Comparison of ENCODE assay signal across 26 mouse cellular contexts in the genomic region with DNA sequence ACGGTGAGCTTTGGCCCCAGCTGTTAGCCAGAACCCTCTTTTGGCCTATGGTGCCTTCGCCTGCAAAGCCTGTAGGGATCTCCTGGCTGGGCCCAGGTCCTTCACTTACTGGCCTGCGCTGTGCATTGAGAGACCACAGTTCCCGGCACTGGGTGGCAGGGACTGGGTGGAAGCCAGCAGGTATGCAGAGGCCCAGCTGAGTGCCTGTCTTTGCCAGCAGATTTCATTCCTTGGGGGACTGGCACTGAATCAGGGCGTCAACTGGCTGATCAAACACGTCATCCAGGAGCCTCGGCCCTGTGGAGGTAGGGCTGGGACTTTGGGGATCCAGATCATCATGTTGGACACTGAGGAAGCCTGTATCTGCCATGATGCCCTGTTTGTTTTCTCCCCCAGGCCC. TPM values are rescaled to one million over a fixed set of nuclear protein-coding genes. Genes with fewer than 3 reads are reported as not detected.
DNase-seq lines count a peak whose midpoint lies in the region; ATAC-seq and TF ChIP-seq lines count a peak whose summit lies in the region.
"Had no signal": no experiment of that assay in that cellular context is flagged by ENCODE, and none has a peak within 500 bp of the region (broad histone marks: within the 10 kb centered on the region; RNA-seq: fewer than 3 reads in every experiment).

No protein-coding gene starts in this region.

- no peak overlapping the region for H3K4me2 ChIP-seq in embryonic facial prominence, embryonic 14.5 days (ENCODE audit: low read depth, low read length)
- H3K4me2 ChIP-seq in lung, postnatal 0 days (replicated peaks; ENCODE audit: low read depth, low read length): no peak overlapping the region
- H3K4me2 ChIP-seq: embryonic facial prominence, embryonic 13.5 days; heart, embryonic 15.5 days; hindbrain, embryonic 12.5 days; liver, embryonic 15.5 days; midbrain, embryonic 13.5 days; neural tube, embryonic 13.5 days had no signal

- TF ChIP-seq EP300 in lung, postnatal 0 days (IDR thresholded peaks at IDR 0.05): no peak

- H3K4me1 ChIP-seq in embryonic facial prominence, embryonic 14.5 days (ENCODE audit: control insufficient read depth, insufficient read depth, low read length): peaks cover 6% of the 10 kb centered on the region; the same call in 1 of the 2 replicates
- peaks cover 56% of the 10 kb centered on the region for H3K4me1 ChIP-seq in embryonic facial prominence, embryonic 10.5 days
- H3K4me1 ChIP-seq in lung, postnatal 0 days (ENCODE audit: insufficient read depth, low read depth, low read length): peaks cover 16% of the 10 kb centered on the region
- peaks cover 46% of the 10 kb centered on the region for H3K4me1 ChIP-seq in heart, embryonic 10.5 days

- 88% methylated on average over 7 of the region's 7 CpGs for WGBS in embryonic facial prominence, embryonic 14.5 days
- WGBS in embryonic facial prominence, embryonic 10.5 days: 91% methylated on average over 7 of the region's 7 CpGs
- WGBS in lung, postnatal 0 days: 74% methylated on average over 7 of the region's 7 CpGs
- WGBS in macrophage (ENCODE audit: missing documents): 91% methylated on average over 7 of the region's 7 CpGs
- WGBS in heart, embryonic 10.5 days: 88% methylated on average over 7 of the region's 7 CpGs

- H3K27ac ChIP-seq in embryonic facial prominence, embryonic 14.5 days (replicated peaks; ENCODE audit: low read depth, low read length): no peak overlapping the region
- H3K27ac ChIP-seq in embryonic facial prominence, embryonic 10.5 days (replicated peaks): no peak overlapping the region
- peak overlapping the region; percentile 54 for H3K27ac ChIP-seq in lung, postnatal 0 days (ENCODE audit: low read length)
- peak overlapping the region; percentile 19; the same call in 1 of the 2 replicates for H3K27ac ChIP-seq in macrophage
- H3K27ac ChIP-seq in heart, embryonic 10.5 days: no peak overlapping the region
- H3K27ac ChIP-seq: embryonic facial prominence, embryonic 13.5 days; heart, embryonic 15.5 days; hindbrain, embryonic 12.5 days; hindbrain, postnatal 0 days; liver, embryonic 15.5 days; midbrain, embryonic 13.5 days; neural tube, embryonic 13.5 days had no signal

- DNase-seq in embryonic facial prominence, embryonic 14.5 days (ENCODE audit: low spot score): no peak
- DNase-seq in embryonic facial prominence, embryonic 10.5 days (ENCODE audit: low spot score): no peak
- DNase-seq in lung, postnatal 0 days (ENCODE audit: low spot score): peak; percentile 21
- DNase-seq in lung, postnatal 14 days: no peak
- no peak for DNase-seq in heart, embryonic 10.5 days (ENCODE audit: low spot score)
- no peak for DNase-seq in layer of hippocampus, adult 9-10 months (ENCODE audit: low spot score)
- DNase-seq: adrenal gland, adult 2 months; cerebellum, adult 11-12 months; cerebellum, postnatal 25 days; heart, postnatal 36 days; kidney, adult 11 months; kidney, postnatal 14 days; liver; thymus, postnatal 14 days had no signal

- H3K4me3 ChIP-seq in embryonic facial prominence, embryonic 14.5 days (ENCODE audit: low read depth, low read length): no peak overlapping the region
- no peak overlapping the region for H3K4me3 ChIP-seq in embryonic facial prominence, embryonic 10.5 days
- H3K4me3 ChIP-seq in lung, postnatal 0 days (ENCODE audit: low read depth, low read length): no peak overlapping the region
- H3K4me3 ChIP-seq in macrophage (ENCODE audit: inconsistent target): no peak overlapping the region
- H3K4me3 ChIP-seq in heart, embryonic 10.5 days: no peak overlapping the region
- H3K4me3 ChIP-seq: embryonic facial prominence, embryonic 13.5 days; erythroblast, embryonic 14.5 days; heart, embryonic 15.5 days; hindbrain, embryonic 12.5 days; liver, embryonic 15.5 days; midbrain, embryonic 13.5 days; neural tube, embryonic 13.5 days had no signal

- H3K79me2 ChIP-seq in macrophage (ENCODE audit: inconsistent target): peaks cover 32% of the 10 kb centered on the region

- no peak for TF ChIP-seq CTCF in lung, postnatal 0 days (IDR thresholded peaks at IDR 0.05)

- H3K9me3 ChIP-seq in embryonic facial prominence, embryonic 14.5 days (ENCODE audit: control insufficient read depth, low read length): no peaks in the 10 kb centered on the region
- no peaks in the 10 kb centered on the region for H3K9me3 ChIP-seq in embryonic facial prominence, embryonic 10.5 days
- H3K9me3 ChIP-seq in lung, postnatal 0 days (ENCODE audit: low read length): no peaks in the 10 kb centered on the region
- H3K9me3 ChIP-seq in heart, embryonic 10.5 days: no peaks in the 10 kb centered on the region
- H3K9me3 ChIP-seq: embryonic facial prominence, embryonic 13.5 days; heart, embryonic 15.5 days; hindbrain, embryonic 12.5 days; liver, embryonic 15.5 days; midbrain, embryonic 13.5 days; neural tube, embryonic 13.5 days had no signal

- peaks cover 44% of the 10 kb centered on the region for H3K36me3 ChIP-seq in embryonic facial prominence, embryonic 14.5 days (ENCODE audit: control insufficient read depth, insufficient read depth, low read length)
- H3K36me3 ChIP-seq in embryonic facial prominence, embryonic 10.5 days (replicated peaks): peaks cover 65% of the 10 kb centered on the region
- 0 out of 2 replicates have a peak, but pooled peaks cover 19% of the 10 kb centered on the region for H3K36me3 ChIP-seq in lung, postnatal 0 days (ENCODE audit: insufficient read depth, low read length)
- peaks cover 43% of the 10 kb centered on the region; the same call in 1 of the 2 replicates for H3K36me3 ChIP-seq in macrophage (ENCODE audit: inconsistent target)
- H3K36me3 ChIP-seq in heart, embryonic 10.5 days: peaks cover 57% of the 10 kb centered on the region

- H3K9ac ChIP-seq in embryonic facial prominence, embryonic 14.5 days (ENCODE audit: low read depth, low read length): peak overlapping the region; percentile 25; the same call in 1 of the 2 replicates
- no peak overlapping the region for H3K9ac ChIP-seq in lung, postnatal 0 days (replicated peaks; ENCODE audit: low read depth)
- H3K9ac ChIP-seq: heart, embryonic 15.5 days; hindbrain, embryonic 12.5 days; liver, embryonic 15.5 days; midbrain, embryonic 13.5 days; neural tube, embryonic 13.5 days had no signal

- H3K27me3 ChIP-seq in embryonic facial prominence, embryonic 14.5 days (replicated peaks; ENCODE audit: control insufficient read depth, insufficient read depth, low read length): no peaks in the 10 kb centered on the region
- no peaks in the 10 kb centered on the region for H3K27me3 ChIP-seq in embryonic facial prominence, embryonic 10.5 days (replicated peaks; ENCODE audit: low read depth, poor library complexity, severe bottlenecking)
- H3K27me3 ChIP-seq in lung, postnatal 0 days (replicated peaks; ENCODE audit: insufficient read depth, low read length): no peaks in the 10 kb centered on the region
- H3K27me3 ChIP-seq in heart, embryonic 10.5 days (ENCODE audit: insufficient read depth, poor library complexity, severe bottlenecking): no peaks in the 10 kb centered on the region
- H3K27me3 ChIP-seq: embryonic facial prominence, embryonic 13.5 days; heart, embryonic 15.5 days; hindbrain, embryonic 12.5 days; liver, embryonic 15.5 days; neural tube, embryonic 13.5 days had no signal

- ATAC-seq in embryonic facial prominence, embryonic 14.5 days (ENCODE audit: low read depth): no peak
- ATAC-seq in lung, postnatal 0 days: no peak
- ATAC-seq: activated CD4-positive, CD25-positive, alpha-beta regulatory T cell, adult 4 months; CD4-positive, CD25-positive, alpha-beta regulatory T cell, adult 4 months; forebrain, embryonic 16.5 days; hindbrain, postnatal 0 days; midbrain, embryonic 13.5 days had no signal

RNA-seq across cellular contexts. Expression of a gene that starts 3.7 kb away (rescaled TPM):
- polyA plus RNA-seq in embryonic facial prominence, embryonic 14.5 days (2014; fragmentation: Nextera tagmentation; extraction: Ambion mirVana): 28.5 and 29.0 TPM in 2 replicates
- 46.2 and 47.9 TPM in 2 replicates for polyA plus RNA-seq in embryonic facial prominence, embryonic 10.5 days (2016; fragmentation: Nextera tagmentation; extraction: Ambion mirVana)
- polyA plus RNA-seq in lung, postnatal 0 days (2015; fragmentation: Nextera tagmentation; extraction: Ambion mirVana): 25.0 and 26.1 TPM in 2 replicates
- 10 to 100 TPM in 17 of 26 experiments, 1 to 10 TPM in 9; 2.1 to 42.4 (median 19.5) TPM for total RNA-seq in macrophage (2018; cell fraction: chromatin; rRNA removed)
- total RNA-seq in macrophage (2018; cell fraction: cytosol; rRNA removed): 10 to 100 TPM in 23 of 26 experiments, 1 to 10 TPM in 3; 5.4 to 23.8 (median 16.5) TPM
- total RNA-seq in macrophage (2018; cell fraction: nucleus; rRNA removed): 10 to 100 TPM in 23 of 26 experiments, 1 to 10 TPM in 3; 4.6 to 53.0 (median 19.3) TPM
- 18.7 to 21.3 TPM (median 18.7 TPM) in 3 replicates for polyA plus RNA-seq in macrophage (2018)
- 29.9 and 36.1 TPM in 2 replicates for polyA plus RNA-seq in heart, embryonic 10.5 days (2016; fragmentation: Nextera tagmentation; extraction: Ambion mirVana)

RNA-seq across cellular contexts. Expression of a gene that starts 19.9 kb away (rescaled TPM):
- polyA plus RNA-seq in embryonic facial prominence, embryonic 14.5 days (2014; fragmentation: Nextera tagmentation; extraction: Ambion mirVana): 43.5 and 46.9 TPM in 2 replicates
- 19.9 and 20.3 TPM in 2 replicates for polyA plus RNA-seq in embryonic facial prominence, embryonic 10.5 days (2016; fragmentation: Nextera tagmentation; extraction: Ambion mirVana)
- polyA plus RNA-seq in lung, postnatal 0 days (2015; fragmentation: Nextera tagmentation; extraction: Ambion mirVana): 36.5 and 37.4 TPM in 2 replicates
- total RNA-seq in macrophage (2018; cell fraction: chromatin; rRNA removed): 10 to 100 TPM in 23 of 26 experiments, 1 to 10 TPM in 3; 5.1 to 67.3 (median 23.7) TPM
- total RNA-seq in macrophage (2018; cell fraction: cytosol; rRNA removed): 10 to 100 TPM; 28.0 to 69.0 (median 38.0) TPM
- 10 to 100 TPM in 25 of 26 experiments, 1 to 10 TPM in 1; 9.1 to 56.5 (median 24.8) TPM for total RNA-seq in macrophage (2018; cell fraction: nucleus; rRNA removed)
- 37.2 to 68.4 TPM (median 59.5 TPM) in 3 replicates for polyA plus RNA-seq in macrophage (2018)
- 36.1 and 55.2 TPM in 2 replicates for polyA plus RNA-seq in heart, embryonic 10.5 days (2016; fragmentation: Nextera tagmentation; extraction: Ambion mirVana)

RNA-seq across cellular contexts. Expression of a gene that starts 20.1 kb away (rescaled TPM):
- polyA plus RNA-seq in embryonic facial prominence, embryonic 14.5 days (2014; fragmentation: Nextera tagmentation; extraction: Ambion mirVana): 70.2 and 77.1 TPM in 2 replicates
- polyA plus RNA-seq in embryonic facial prominence, embryonic 10.5 days (2016; fragmentation: Nextera tagmentation; extraction: Ambion mirVana): 161 and 162 TPM in 2 replicates
- 88.0 and 93.3 TPM in 2 replicates for polyA plus RNA-seq in lung, postnatal 0 days (2015; fragmentation: Nextera tagmentation; extraction: Ambion mirVana)
- 100 to 1,000 TPM in 11 of 26 experiments, 10 to 100 TPM in 15; 20.3 to 162 (median 87.2) TPM for total RNA-seq in macrophage (2018; cell fraction: chromatin; rRNA removed)
- total RNA-seq in macrophage (2018; cell fraction: cytosol; rRNA removed): 100 to 1,000 TPM in 12 of 26 experiments, 10 to 100 TPM in 14; 72.0 to 130 (median 96.1) TPM
- 100 to 1,000 TPM in 12 of 26 experiments, 10 to 100 TPM in 14; 38.4 to 151 (median 88.4) TPM for total RNA-seq in macrophage (2018; cell fraction: nucleus; rRNA removed)
- polyA plus RNA-seq in macrophage (2018): 54.9 to 121 TPM (median 116 TPM) in 3 replicates
- 129 and 140 TPM in 2 replicates for polyA plus RNA-seq in heart, embryonic 10.5 days (2016; fragmentation: Nextera tagmentation; extraction: Ambion mirVana)

RNA-seq across cellular contexts. Expression of a gene that starts 31.7 kb away (rescaled TPM):
- 17.6 and 18.8 TPM in 2 replicates for polyA plus RNA-seq in embryonic facial prominence, embryonic 14.5 days (2014; fragmentation: Nextera tagmentation; extraction: Ambion mirVana)
- polyA plus RNA-seq in embryonic facial prominence, embryonic 10.5 days (2016; fragmentation: Nextera tagmentation; extraction: Ambion mirVana): 29.3 and 30.8 TPM in 2 replicates
- polyA plus RNA-seq in lung, postnatal 0 days (2015; fragmentation: Nextera tagmentation; extraction: Ambion mirVana): 13.8 and 14.9 TPM in 2 replicates
- 10 to 100 TPM in 18 of 26 experiments, 1 to 10 TPM in 8; 2.6 to 42.5 (median 15.0) TPM for total RNA-seq in macrophage (2018; cell fraction: chromatin; rRNA removed)
- 1 to 10 TPM; 2.3 to 7.8 (median 4.8) TPM for total RNA-seq in macrophage (2018; cell fraction: cytosol; rRNA removed)
- total RNA-seq in macrophage (2018; cell fraction: nucleus; rRNA removed): 10 to 100 TPM in 13 of 26 experiments, 1 to 10 TPM in 13; 2.4 to 26.8 (median 9.4) TPM
- polyA plus RNA-seq in macrophage (2018): 2.4 to 7.5 TPM (median 4.1 TPM) in 3 replicates
- polyA plus RNA-seq in heart, embryonic 10.5 days (2016; fragmentation: Nextera tagmentation; extraction: Ambion mirVana): 28.2 and 35.1 TPM in 2 replicates

RNA-seq across cellular contexts. Expression of a gene that starts 36.6 kb away (rescaled TPM):
- 79.3 and 83.1 TPM in 2 replicates for polyA plus RNA-seq in embryonic facial prominence, embryonic 14.5 days (2014; fragmentation: Nextera tagmentation; extraction: Ambion mirVana)
- polyA plus RNA-seq in embryonic facial prominence, embryonic 10.5 days (2016; fragmentation: Nextera tagmentation; extraction: Ambion mirVana): 84.8 and 85.6 TPM in 2 replicates
- 58.9 and 64.9 TPM in 2 replicates for polyA plus RNA-seq in lung, postnatal 0 days (2015; fragmentation: Nextera tagmentation; extraction: Ambion mirVana)
- 100 to 1,000 TPM in 11 of 26 experiments, 10 to 100 TPM in 15; 25.4 to 161 (median 85.8) TPM for total RNA-seq in macrophage (2018; cell fraction: chromatin; rRNA removed)
- total RNA-seq in macrophage (2018; cell fraction: cytosol; rRNA removed): 10 to 100 TPM; 21.0 to 34.8 (median 27.6) TPM
- 10 to 100 TPM; 17.9 to 95.1 (median 49.4) TPM for total RNA-seq in macrophage (2018; cell fraction: nucleus; rRNA removed)
- polyA plus RNA-seq in macrophage (2018): 24.8 to 34.0 TPM (median 33.1 TPM) in 3 replicates
- polyA plus RNA-seq in heart, embryonic 10.5 days (2016; fragmentation: Nextera tagmentation; extraction: Ambion mirVana): 101 and 132 TPM in 2 replicates

Comparison
In these comparisons a context has a peak if more than half of its experiments do, and no peak if none do; other contexts are left out.
1. H3K27ac ChIP-seq: peak in lung, postnatal 0 days (single experiment) and macrophage (single experiment); none in embryonic facial prominence, embryonic 14.5 days (single experiment), embryonic facial prominence, embryonic 10.5 days (single experiment) and heart, embryonic 10.5 days (single experiment).